Mouse (Mus musculus) cortical plate, adult 2 months (tissue): ENCODE results near the gene Nfyc.

Source experiments
- CTCF ChIP-seq: fragments of 200-500 bp; IDR thresholded peaks from 2 replicates; pipeline ENCODE4 v1.5.1; 2011; ENCODE audit warnings: mild to moderate bottlenecking, control low read depth, low read length; ENCODE audit not compliant: insufficient read depth; ENCODE audit errors: extremely low read depth
- POLR2A ChIP-seq: fragments of 200-500 bp; IDR thresholded peaks from 2 replicates; pipeline ENCODE4 v1.6.1; 2011; ENCODE audit warnings: mild to moderate bottlenecking, low read length, control low read depth; ENCODE audit not compliant: insufficient read depth; ENCODE audit errors: extremely low read depth

GRCm38 (mm10) chr4:120755801-120756200 is 75.6 kb downstream of the Nfyc start:
- no peak for TF ChIP-seq CTCF
- no peak for TF ChIP-seq POLR2A
